In the genomic region with DNA sequence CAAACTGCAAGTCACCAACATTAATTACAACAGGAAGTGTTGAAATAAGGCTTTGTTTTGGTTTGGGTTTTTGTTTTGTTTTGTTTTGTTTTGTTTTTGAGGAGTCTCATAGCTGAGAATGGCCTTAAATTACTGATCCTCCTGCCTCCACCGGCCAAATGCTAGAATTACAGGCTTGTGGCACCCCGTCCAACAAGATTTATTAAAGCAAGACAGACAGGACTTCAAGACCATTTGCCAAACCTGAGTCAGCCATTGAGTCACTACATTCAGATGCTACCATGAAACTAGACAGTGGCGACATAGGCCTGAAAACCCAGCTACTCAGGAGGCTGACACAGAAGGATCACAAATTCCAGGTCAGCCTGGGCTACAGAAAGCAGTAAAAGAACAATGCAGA, we compare ENCODE assay signal across 9 mouse cellular contexts. TPM values are rescaled to one million over a fixed set of nuclear protein-coding genes. Genes with fewer than 3 reads are reported as not detected.
A peak's percentile ranks its signal among the peaks of the same experiment; 100 is the strongest.
DNase-seq lines count a peak whose midpoint lies in the region; ATAC-seq and TF ChIP-seq lines count a peak whose summit lies in the region.
"Had no signal": no experiment of that assay in that cellular context is flagged by ENCODE, and none has a peak within 500 bp of the region (broad histone marks: within the 10 kb centered on the region; RNA-seq: fewer than 3 reads in every experiment).

No protein-coding gene starts in this region.

- intact Hi-C loops in left cerebral cortex, adult 2 months (cut with DNase I): loop anchor here (10.0 kb wide), 1 partner anchor 167 kb away; no protein-coding TSS in a partner anchor
- intact Hi-C loops in left cerebral cortex, postnatal 4 days (cut with DNase I): no loop called here

- H3K4me1 ChIP-seq in embryonic fibroblast, embryonic 13.5 days (ENCODE audit: control insufficient read depth, insufficient read depth, low read length): peaks cover 14% of the 10 kb centered on the region

- TF ChIP-seq POLR2A in embryonic fibroblast, embryonic 13.5 days (IDR thresholded peaks at IDR 0.05; ENCODE audit: low read depth, low read length): 0 out of 2 replicates have a peak, but pooled peaks have one; percentile 12
- no peak for TF ChIP-seq POLR2A in myocyte (IDR thresholded peaks at IDR 0.05; ENCODE audit: insufficient read length, low read depth)

- no peak overlapping the region for H3K4me3 ChIP-seq in left cerebral cortex, adult 2 months
- no peak overlapping the region for H3K4me3 ChIP-seq in embryonic fibroblast, embryonic 13.5 days (ENCODE audit: insufficient read depth, low read length)
- H3K4me3 ChIP-seq in myocyte: no peak overlapping the region
- H3K4me3 ChIP-seq: hindbrain, embryonic 12.5 days had no signal

- peaks cover 25% of the 10 kb centered on the region for H3K79me2 ChIP-seq in myocyte (ENCODE audit: control insufficient read depth, insufficient read depth)

- peak; percentile 46 for TF ChIP-seq CTCF in left cerebral cortex, adult 2 months (IDR thresholded peaks at IDR 0.05)
- TF ChIP-seq CTCF in embryonic fibroblast, embryonic 13.5 days (IDR thresholded peaks at IDR 0.05; ENCODE audit: borderline replicate concordance, insufficient read depth, low read length): no peak

- no peaks in the 10 kb centered on the region for H3K27me3 ChIP-seq in myocyte (ENCODE audit: control insufficient read depth, insufficient read depth, insufficient read length)
- H3K27me3 ChIP-seq: hindbrain, embryonic 12.5 days; limb, embryonic 15.5 days had no signal

- ATAC-seq in inflammation-experienced regulatory T-cells, adult 6 months: no peak

- H3K27ac ChIP-seq in left cerebral cortex, adult 2 months: no peak overlapping the region
- H3K27ac ChIP-seq in embryonic fibroblast, embryonic 13.5 days (ENCODE audit: insufficient read depth, low read length): peak overlapping the region; percentile 50; the same call in 1 of the 2 replicates
- H3K27ac ChIP-seq: hindbrain, embryonic 12.5 days had no signal

- DNase-seq in left cerebral cortex, adult 2 months (ENCODE audit: extremely low spot score in 1 of 2, low spot score in 2 of 2): no peak
- DNase-seq in left cerebral cortex, adult 18-20 months (ENCODE audit: low spot score in 2 of 2): no peak
- DNase-seq in Muller cell, postnatal 12 days (ENCODE audit: inconsistent ontology term): peak; percentile 71
- no peak for DNase-seq in left cerebral cortex, postnatal 4 days

- no peaks in the 10 kb centered on the region for H3K36me3 ChIP-seq in myocyte (ENCODE audit: control insufficient read depth, insufficient read depth)
- H3K36me3 ChIP-seq: hindbrain, embryonic 12.5 days; limb, embryonic 15.5 days had no signal

- peak overlapping the region; percentile 85 for H3K4me2 ChIP-seq in myocyte (ENCODE audit: low read depth)
- H3K4me2 ChIP-seq: hindbrain, embryonic 12.5 days had no signal

- H3ac ChIP-seq in myocyte (ENCODE audit: control insufficient read depth, insufficient read length): no peak overlapping the region

TF ChIP-seq in myocyte, 11 proteins besides CTCF, POLR2A, EP300 and RAD21:
- TF ChIP-seq MAX (IDR thresholded peaks at IDR 0.05; ENCODE audit: low read depth) (no peak), SRF (IDR thresholded peaks at IDR 0.05; ENCODE audit: control insufficient read depth, insufficient read length, low read depth) (no peak), REST (IDR thresholded peaks at IDR 0.05; ENCODE audit: insufficient read depth, insufficient read length) (no peak), CEBPB (IDR thresholded peaks at IDR 0.05; ENCODE audit: insufficient read depth, poor library complexity, severe bottlenecking) (no peak), USF1 (IDR thresholded peaks at IDR 0.05; ENCODE audit: low read depth) (no peak), TCF12 (IDR thresholded peaks at IDR 0.05; ENCODE audit: insufficient read depth, poor library complexity, severe bottlenecking) (no peak), POLR2AphosphoS2 (IDR thresholded peaks at IDR 0.05; ENCODE audit: insufficient read length, low read depth) (no peak), E2F4 (IDR thresholded peaks at IDR 0.05; ENCODE audit: insufficient read depth) (no peak)

RNA-seq across cellular contexts. Expression of gene Arhgap17, which starts 1.8 kb away (rescaled TPM):
- total RNA-seq in left cerebral cortex, adult 2 months (2021): 10 to 100 TPM; 20.3 to 22.1 TPM
- total RNA-seq in left cerebral cortex, adult 18-20 months (2021): 10 to 100 TPM; 18.9 to 20.5 TPM
- polyA plus RNA-seq in embryonic fibroblast, embryonic 13.5 days (2011; ENCODE audit: insufficient read length, low read depth, missing spikeins): 23.0 and 30.7 TPM in 2 replicates
- polyA plus RNA-seq in myocyte (2012; fragmentation: generic; extraction: Trizol): 18.0 TPM
- total RNA-seq in left cerebral cortex, postnatal 4 days (2021): 10 to 100 TPM; 13.1 to 17.0 TPM
- 10 to 100 TPM; 19.5 to 23.4 (median 22.6) TPM for polyA plus RNA-seq in inflammation-experienced regulatory T-cells, adult 6 months (2017; shearing (Covaris generic))

RNA-seq across cellular contexts. Expression of gene Lcmt1, which starts 1.9 kb away (rescaled TPM):
- 10 to 100 TPM; 82.1 to 88.2 TPM for total RNA-seq in left cerebral cortex, adult 2 months (2021)
- 10 to 100 TPM; 86.8 to 87.7 TPM for total RNA-seq in left cerebral cortex, adult 18-20 months (2021)
- polyA plus RNA-seq in embryonic fibroblast, embryonic 13.5 days (2011; ENCODE audit: insufficient read length, low read depth, missing spikeins): 32.0 and 33.3 TPM in 2 replicates
- polyA plus RNA-seq in myocyte (2012; fragmentation: generic; extraction: Trizol): 28.4 TPM
- total RNA-seq in left cerebral cortex, postnatal 4 days (2021): 10 to 100 TPM; 87.9 to 93.3 TPM
- polyA plus RNA-seq in inflammation-experienced regulatory T-cells, adult 6 months (2017; shearing (Covaris generic)): 10 to 100 TPM; 28.0 to 33.4 (median 30.3) TPM
